Mouse (Mus musculus) cerebellum, postnatal 4 days (tissue): ENCODE data around the gene Gm266.
A peak's percentile ranks its signal among the peaks of the same experiment; 100 is the strongest.
"Not testable (repeated sequence)": the region's sequence is repeated elsewhere in the genome, so short reads cannot be mapped to it uniquely, and the experiment has no call there.

Source experiments
- DNase-seq, 2 experiments: peaks; one replicate each; pipeline ENCODE4 v3.0.0; 2022; ENCODE audit warnings: low spot score in 2 of 2, mixed read lengths in 1 of 2

Gene Gm266

DNA sequence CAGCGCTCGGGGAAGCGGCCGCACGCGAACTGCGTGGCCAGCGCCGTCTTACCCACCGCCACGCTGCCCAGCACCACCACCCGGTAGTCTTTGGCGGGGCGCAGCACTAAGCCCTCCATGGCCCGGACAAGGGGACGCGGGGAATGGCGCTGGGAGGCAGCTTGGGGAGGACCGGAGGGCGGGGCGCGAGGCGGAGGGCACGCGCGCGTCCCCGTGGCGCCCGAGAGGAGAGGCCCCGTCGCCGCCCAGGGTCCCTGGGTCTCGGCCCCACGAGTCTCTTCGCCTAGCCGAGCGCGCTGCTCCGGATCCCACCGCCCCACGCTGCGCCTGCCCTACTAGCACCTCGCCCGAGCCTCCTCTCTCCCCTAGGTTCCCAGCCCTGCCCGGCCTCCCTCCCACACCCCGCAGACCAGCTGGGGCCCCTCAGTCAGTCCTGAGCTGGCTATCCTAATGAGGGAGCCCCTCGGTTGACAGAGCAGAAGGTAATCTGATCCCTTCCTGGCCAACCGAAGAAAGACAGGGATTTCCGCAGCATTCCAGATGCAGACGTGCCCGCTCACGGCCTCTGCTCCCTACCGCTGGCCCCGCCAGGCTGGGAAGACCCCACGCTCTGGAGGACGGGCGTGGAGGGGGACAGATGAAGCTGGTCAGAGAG is at the start of gene Gm266:
TSS of gene Gm266 (minus strand) at position 172 of the 655 bp plus-strand sequence.
- no peak for DNase-seq

GRCm38 (mm10) chr12:111535281-111535680 is 49.7 kb upstream of the Gm266 start:
- DNase-seq = no peak

DNA sequence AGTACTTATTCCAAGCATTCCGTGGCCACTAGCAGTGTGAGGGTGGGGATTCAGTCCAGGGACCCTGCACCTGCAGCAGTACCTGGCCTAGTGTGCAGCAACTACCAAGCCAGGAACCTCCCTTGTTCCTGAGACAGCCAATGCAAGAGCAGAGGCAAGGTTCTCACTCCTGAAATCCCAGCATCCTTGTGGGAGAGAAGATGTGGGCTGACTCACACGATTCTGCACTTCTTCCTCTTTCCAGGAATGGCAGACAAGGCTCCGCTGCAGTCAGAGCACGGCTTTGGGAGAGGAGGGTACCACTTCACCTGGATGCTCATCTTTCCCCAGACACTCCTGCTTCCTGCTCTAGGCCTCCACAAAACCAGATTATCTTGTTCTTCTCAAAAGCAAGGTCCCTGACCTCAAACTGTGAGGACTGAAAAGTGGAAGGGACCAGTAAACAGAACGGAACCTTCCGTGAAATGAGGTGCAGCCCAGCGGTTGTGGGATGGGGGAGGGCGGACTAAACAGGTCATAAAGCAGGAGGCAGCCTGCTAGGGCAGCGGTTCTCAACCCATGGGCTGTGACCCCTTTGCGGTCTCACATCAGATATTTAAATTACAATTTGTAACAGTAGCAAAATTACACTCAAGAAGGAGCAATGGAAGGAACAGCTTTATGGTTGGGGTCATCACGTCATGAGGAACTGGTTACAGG is 47.6 kb upstream of the Gm266 start:
- no peak for DNase-seq

- no peak for DNase-seq
Observed at GRCm38 (mm10) chr12:111529192-111529591, 43.6 kb upstream of the Gm266 start.

DNA sequence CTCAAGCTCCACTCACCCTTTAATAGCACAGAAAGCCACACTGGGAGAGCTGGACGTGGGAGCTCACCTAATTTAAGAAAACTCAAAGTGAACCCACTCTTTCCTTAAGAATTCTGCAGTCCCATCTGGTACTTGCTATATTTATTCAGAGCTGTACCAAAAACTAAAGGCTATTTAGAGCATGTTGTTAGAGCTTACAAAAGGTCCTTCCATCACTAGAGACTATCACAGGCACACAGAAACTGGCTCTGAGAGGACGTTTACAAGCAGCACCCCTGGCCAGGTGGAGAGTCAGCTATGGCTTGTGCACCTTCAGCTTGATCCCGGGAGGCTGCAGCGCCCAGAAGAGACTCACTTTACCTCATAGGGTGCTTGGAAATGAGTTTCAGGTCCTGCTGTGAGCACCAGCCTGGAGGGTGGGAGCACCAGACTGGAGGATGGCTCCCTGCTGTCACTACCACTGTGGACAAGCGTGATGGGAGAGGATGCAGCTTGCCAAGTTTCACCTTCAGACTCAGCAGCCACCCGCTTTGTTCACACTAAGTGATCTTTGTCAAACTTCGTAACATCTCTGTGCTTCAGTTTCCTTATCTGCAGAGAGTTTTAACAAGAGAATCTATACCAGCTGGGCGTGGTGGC is 42.1 kb upstream of the Gm266 start:
- no peak for DNase-seq

DNA sequence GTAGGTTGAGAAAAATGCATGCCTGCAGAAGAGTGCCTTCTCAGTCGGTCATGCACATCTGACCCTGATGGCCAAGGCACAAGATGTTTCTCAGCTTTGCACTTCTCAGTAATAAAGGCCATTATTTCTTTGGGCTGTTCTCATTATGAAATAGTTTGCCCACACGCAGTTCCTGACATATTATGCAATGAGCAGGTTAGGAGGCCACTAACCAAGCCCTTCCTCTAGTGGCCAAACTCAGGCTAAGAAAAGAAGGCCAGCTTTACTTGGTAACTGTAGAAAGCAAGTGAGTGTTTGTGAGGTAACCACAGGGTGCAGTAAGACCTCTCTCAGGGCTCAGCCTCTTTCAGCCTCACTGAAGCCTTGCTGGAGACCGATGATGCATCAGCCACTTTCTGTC is 39.3 kb upstream of the Gm266 start:
- no peak for DNase-seq

DNA sequence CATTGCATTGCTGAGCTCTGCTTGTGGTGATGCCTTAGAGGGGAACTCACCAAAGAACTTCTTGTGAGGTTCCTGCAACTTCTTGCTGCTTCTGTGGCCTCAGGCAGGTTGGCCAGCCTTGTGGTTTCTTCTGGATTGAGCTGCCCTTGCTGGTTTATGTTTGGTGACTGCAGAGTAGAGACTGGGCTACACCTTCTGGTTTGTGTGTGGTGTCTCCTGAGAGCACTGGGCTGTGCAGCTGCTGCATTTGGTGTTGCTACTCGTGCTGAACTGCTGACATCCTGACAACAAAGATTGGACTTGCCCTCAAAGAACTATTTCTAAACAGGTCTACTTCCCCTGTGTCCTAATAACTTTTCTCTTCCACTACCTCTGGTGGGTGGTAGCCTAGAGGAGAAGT is 38.8 kb upstream of the Gm266 start:
- DNase-seq = no peak

DNA sequence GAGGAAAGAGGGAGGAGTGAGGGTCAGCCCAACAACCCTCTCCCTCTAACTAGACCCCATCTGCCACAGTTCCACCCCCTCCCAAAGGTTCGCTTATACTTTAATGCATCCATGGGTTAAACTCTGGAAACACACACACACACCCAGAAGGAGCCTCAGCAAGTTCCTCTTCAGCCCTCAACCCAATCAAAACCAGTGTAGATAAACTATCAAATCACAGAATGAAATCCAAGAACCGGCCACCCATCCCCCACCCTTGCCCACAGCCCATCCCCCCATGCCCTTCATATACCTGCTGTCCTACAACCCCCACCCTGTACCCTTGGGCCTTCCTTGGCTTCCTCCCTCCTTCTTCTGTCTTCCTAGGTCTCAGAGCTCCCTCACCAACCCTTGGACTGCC is 35.4 kb upstream of the Gm266 start:
- no peak for DNase-seq

DNA sequence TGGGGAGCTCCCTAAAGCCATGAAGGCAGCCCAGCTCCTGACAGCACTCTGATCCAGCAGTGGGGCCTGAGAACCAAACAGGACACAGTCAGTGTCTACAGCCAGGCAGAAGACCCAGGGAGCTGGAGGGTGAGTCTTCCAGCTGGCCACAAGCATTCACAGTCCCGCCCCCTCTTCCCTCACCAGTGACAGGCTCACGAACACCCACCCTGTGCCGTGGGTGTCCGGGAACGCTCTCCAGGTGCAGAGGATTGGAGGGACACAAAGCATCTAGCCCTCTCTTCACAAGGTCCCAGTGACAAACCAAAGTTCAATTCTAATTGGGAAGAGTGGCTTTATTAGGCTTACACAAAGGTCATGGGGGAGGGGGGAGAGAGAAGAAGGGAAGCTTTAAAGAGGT is 34.2 kb upstream of the Gm266 start:
- no peak for DNase-seq

GRCm38 (mm10) chr12:111518391-111518790 is 32.8 kb upstream of the Gm266 start:
- no peak for DNase-seq

GRCm38 (mm10) chr12:111517901-111518300 is 32.3 kb upstream of the Gm266 start:
- no peak for DNase-seq

GRCm38 (mm10) chr12:111516826-111517225 is 31.2 kb upstream of the Gm266 start:
- DNase-seq = no peak

- no peak for DNase-seq
Observed at GRCm38 (mm10) chr12:111515920-111516319, 30.3 kb upstream of the Gm266 start.

DNA sequence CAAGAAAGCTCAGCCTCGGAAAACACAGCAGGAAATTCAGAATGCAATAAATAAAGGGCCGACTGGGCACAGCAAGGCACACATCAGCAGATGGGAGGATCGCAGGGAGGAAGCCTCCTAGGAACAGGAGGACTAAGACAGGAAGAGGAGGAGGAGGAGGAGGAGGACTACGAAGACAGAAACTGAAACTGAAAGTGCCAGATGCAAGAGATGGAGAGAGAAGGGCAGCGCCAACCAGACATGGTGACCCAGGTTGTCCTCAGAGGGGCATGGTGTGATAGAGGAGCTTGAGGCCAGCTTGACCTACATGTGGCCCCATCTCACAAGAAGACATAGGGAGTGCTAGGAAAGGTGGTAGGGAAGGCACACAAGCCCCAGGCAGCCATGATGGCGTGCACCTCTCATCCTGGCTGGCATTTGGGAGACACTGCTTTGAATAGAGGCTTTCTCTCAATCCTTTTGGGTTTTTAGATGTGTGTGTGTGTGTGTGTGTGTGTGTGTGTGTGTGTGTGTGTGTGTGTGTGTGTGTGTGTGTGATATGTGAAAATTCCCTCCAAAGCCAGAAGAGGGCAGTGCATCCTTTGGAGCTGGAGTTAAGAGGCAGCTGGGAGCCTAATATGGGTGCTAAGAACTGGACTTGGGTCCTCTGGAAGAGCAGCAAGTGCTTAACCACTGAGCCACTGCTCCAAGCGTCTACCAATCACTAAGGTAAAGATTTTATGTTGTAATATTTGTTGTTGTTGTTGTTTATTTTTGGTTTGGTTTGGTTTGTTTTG is 29.4 kb upstream of the Gm266 start:
- no peak for DNase-seq

- DNase-seq = no peak
Observed at GRCm38 (mm10) chr12:111514231-111514792, 28.7 kb upstream of the Gm266 start.

GRCm38 (mm10) chr12:111513673-111514072 is 28.1 kb upstream of the Gm266 start:
- peak in 1 of 2 experiments; percentile 42 for DNase-seq

GRCm38 (mm10) chr12:111512572-111513063 is 27.0 kb upstream of the Gm266 start:
- DNase-seq = no peak

DNA sequence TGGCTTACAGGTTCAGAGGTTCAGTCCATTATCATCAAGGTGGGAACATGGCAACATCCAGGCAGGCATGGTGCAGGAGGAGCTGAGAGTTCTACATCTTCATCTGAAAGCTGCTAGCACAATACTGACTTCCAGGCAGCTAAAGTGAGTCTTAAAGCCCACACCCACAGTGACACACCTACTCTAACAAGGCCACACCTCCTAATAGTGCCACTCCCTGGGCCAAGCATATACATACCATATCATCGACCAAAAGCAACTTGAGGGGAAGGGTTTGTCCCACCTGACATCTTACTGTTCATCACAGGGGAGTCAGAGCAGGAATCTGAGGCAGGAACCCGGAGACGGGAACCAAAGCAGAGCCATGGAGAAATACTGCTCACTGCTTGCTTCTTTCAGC is 22.8 kb upstream of the Gm266 start:
- DNase-seq = not testable (repeated sequence)

DNA sequence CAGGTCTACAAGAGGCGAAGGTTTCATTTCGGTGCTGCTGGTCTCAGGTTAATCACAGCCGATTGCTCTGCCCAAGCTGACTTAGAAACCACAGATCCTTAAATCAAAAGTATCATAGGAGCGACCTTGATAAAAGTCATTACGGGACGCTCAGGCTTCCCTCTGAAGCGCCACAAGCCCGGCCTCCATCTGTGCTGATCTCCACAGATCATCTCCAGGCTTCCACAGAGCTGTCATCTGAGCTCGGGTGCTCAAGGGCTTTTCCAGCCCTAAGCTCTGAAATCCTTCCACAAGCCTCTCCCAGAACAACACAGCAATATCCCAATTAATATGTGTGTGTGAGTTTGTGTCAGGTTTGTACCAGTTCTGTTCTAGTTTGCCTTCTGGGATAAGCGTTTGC is 22.3 kb upstream of the Gm266 start:
- DNase-seq = no peak

DNA sequence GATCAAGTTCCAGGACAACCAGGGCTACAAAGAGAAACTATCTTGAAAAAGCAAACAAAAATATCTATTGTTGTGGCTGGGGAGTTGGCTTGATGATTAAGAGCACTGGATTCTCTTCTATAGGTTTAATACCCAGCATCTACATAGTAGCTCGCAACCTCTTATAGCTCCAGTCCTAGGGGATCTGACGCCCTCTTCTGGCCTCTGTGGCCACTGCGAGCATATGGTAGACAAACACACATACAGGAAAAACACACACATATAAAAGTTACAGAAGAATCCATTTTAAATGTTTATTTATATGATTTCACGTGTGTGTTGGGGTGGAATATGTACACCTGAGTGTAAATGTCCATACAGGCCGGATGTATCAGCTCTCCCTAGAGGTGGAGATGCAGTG is 21.4 kb upstream of the Gm266 start:
- DNase-seq = no peak

DNA sequence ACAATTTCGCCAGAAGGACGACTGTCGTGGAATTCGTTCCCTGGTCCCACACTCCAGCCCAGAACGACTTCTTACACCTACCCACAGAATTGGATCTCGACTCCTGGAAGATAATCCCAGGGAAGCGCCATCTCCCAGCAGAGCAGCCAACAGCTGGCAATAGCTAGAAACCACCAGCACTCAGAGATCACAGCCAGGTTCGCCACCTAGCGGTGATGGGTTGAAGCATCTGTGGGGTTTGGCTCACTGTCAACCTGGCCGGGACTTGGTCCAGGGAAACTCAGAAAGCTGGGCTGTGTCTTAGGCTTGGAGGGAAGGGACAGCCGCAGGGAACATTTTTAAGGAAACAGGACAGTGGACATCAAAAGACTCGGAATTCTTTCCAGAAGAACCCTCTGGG is 19.3 kb upstream of the Gm266 start:
- DNase-seq = peak; percentile 97 to 98

- DNase-seq = no peak
Observed at GRCm38 (mm10) chr12:111503571-111503970, 17.9 kb upstream of the Gm266 start.
